13 mouse cellular contexts compared by ENCODE assay signal in genomic region chr6:89466053-89466708, GRCm38 (mm10).
DNase-seq lines count a peak whose midpoint lies in the region; ATAC-seq and TF ChIP-seq lines count a peak whose summit lies in the region.
"Had no signal": no experiment of that assay in that cellular context is flagged by ENCODE, and none has a peak within 500 bp of the region (broad histone marks: within the 10 kb centered on the region; RNA-seq: fewer than 3 reads in every experiment).

No protein-coding gene starts in this region.

- ATAC-seq in hindbrain, postnatal 0 days = peak; percentile 70
- ATAC-seq in cerebellum, adult (ENCODE audit: insufficient number of reproducible peaks, low FRiP score, low TSS enrichment) = peak; percentile 73

- no peak for TF ChIP-seq CTCF in hindbrain, postnatal 0 days (IDR thresholded peaks at IDR 0.05; ENCODE audit: low read depth)

- H3K4me3 ChIP-seq in hindbrain, postnatal 0 days (ENCODE audit: low read length) = no peak overlapping the region
- H3K4me3 ChIP-seq in hindbrain, embryonic 10.5 days = no peak overlapping the region
- H3K4me3 ChIP-seq: kidney, embryonic 15.5 days; lung, embryonic 15.5 days; neural tube, embryonic 13.5 days had no signal

- no peak overlapping the region for H3K4me2 ChIP-seq in hindbrain, postnatal 0 days (ENCODE audit: low read depth, low read length)
- H3K4me2 ChIP-seq: kidney, embryonic 15.5 days; lung, embryonic 15.5 days; neural tube, embryonic 13.5 days had no signal

- no peaks in the 10 kb centered on the region for H3K27me3 ChIP-seq in hindbrain, postnatal 0 days (ENCODE audit: insufficient read depth, low read length)
- no peaks in the 10 kb centered on the region for H3K27me3 ChIP-seq in hindbrain, embryonic 10.5 days (ENCODE audit: insufficient read depth, poor library complexity, severe bottlenecking)
- H3K27me3 ChIP-seq: CH12.LX; kidney, embryonic 15.5 days; lung, embryonic 15.5 days; neural tube, embryonic 13.5 days had no signal

- peaks cover 6% of the 10 kb centered on the region; the same call in 1 of the 2 replicates for H3K4me1 ChIP-seq in hindbrain, postnatal 0 days (ENCODE audit: insufficient read depth, low read length)
- peaks cover 4% of the 10 kb centered on the region; the same call in 1 of the 2 replicates for H3K4me1 ChIP-seq in hindbrain, embryonic 10.5 days (replicated peaks)
- H3K4me1 ChIP-seq: kidney, embryonic 15.5 days had no signal

- H3K9me3 ChIP-seq in hindbrain, postnatal 0 days (ENCODE audit: low read length) = no peaks in the 10 kb centered on the region
- H3K9me3 ChIP-seq in hindbrain, embryonic 10.5 days = no peaks in the 10 kb centered on the region
- H3K9me3 ChIP-seq: kidney, embryonic 15.5 days; lung, embryonic 15.5 days; neural tube, embryonic 13.5 days had no signal

- peak overlapping the region; percentile 48 for H3K27ac ChIP-seq in hindbrain, postnatal 0 days
- no peak overlapping the region for H3K27ac ChIP-seq in hindbrain, embryonic 10.5 days
- H3K27ac ChIP-seq: kidney, embryonic 15.5 days; lung, embryonic 15.5 days; neural tube, embryonic 13.5 days had no signal

- no peak overlapping the region for H3K9ac ChIP-seq in hindbrain, postnatal 0 days (replicated peaks; ENCODE audit: low read length)
- H3K9ac ChIP-seq: kidney, embryonic 15.5 days; lung, embryonic 15.5 days; neural tube, embryonic 13.5 days had no signal

- WGBS in hindbrain, postnatal 0 days = 53% methylated on average over 12 of the region's 12 CpGs
- WGBS in hindbrain, embryonic 10.5 days = 83% methylated on average over 12 of the region's 12 CpGs

- H3K36me3 ChIP-seq in hindbrain, postnatal 0 days (ENCODE audit: insufficient read depth, low read length) = no peaks in the 10 kb centered on the region
- H3K36me3 ChIP-seq in hindbrain, embryonic 10.5 days = no peaks in the 10 kb centered on the region
- H3K36me3 ChIP-seq: kidney, embryonic 15.5 days; lung, embryonic 15.5 days; neural tube, embryonic 13.5 days had no signal

- peak; percentile 46 for DNase-seq in hindbrain, postnatal 0 days (ENCODE audit: low spot score)
- no peak for DNase-seq in hindbrain, embryonic 10.5 days (ENCODE audit: low spot score)
- peak; percentile 96 for DNase-seq in brain, adult 2 months (ENCODE audit: low read depth, low spot score)
- peak; percentile 84 to 86 for DNase-seq in cerebellum, postnatal 36 days
- DNase-seq in spleen, postnatal 14 days (ENCODE audit: low spot score in 2 of 2) = no peak
- DNase-seq in adrenal gland, adult 18-20 months (ENCODE audit: low spot score in 2 of 2) = no peak
- DNase-seq: gastrocnemius, postnatal 36 days; liver had no signal

Comparison
In these comparisons a context has a peak if more than half of its experiments do, and no peak if none do; other contexts are left out.
1. DNase-seq: peak in hindbrain, postnatal 0 days (single experiment), brain, adult 2 months (single experiment) and cerebellum, postnatal 36 days (2 of 2); none in hindbrain, embryonic 10.5 days (single experiment), spleen, postnatal 14 days (0 of 2) and adrenal gland, adult 18-20 months (0 of 2).